Mouse (Mus musculus) heart, adult 2 months (tissue): ENCODE data around the gene Fyb. TPM values are rescaled to one million over a fixed set of nuclear protein-coding genes. Genes with fewer than 3 reads are reported as not detected.
A peak's percentile ranks its signal among the peaks of the same experiment; 100 is the strongest.
"Not testable (repeated sequence)": the region's sequence is repeated elsewhere in the genome, so short reads cannot be mapped to it uniquely, and the experiment has no call there.

Experiments used
- DNase-seq, 2 experiments: peaks; one replicate each; pipeline ENCODE4 v3.0.0; 2021
- H3K27ac ChIP-seq: fragments of 200-600 bp; 2 replicates; pipeline ENCODE4 v1.8.1; 2022
- H3K27me3 ChIP-seq: fragments of 200-500 bp; 2 replicates; pipeline ENCODE4 v1.6.1; 2012; ENCODE audit warnings: mild to moderate bottlenecking, low read length, inconsistent platforms, mixed read lengths; ENCODE audit not compliant: control insufficient read depth, insufficient read depth
- H3K36me3 ChIP-seq: fragments of 200-500 bp; 2 replicates; pipeline ENCODE4 v1.6.1; 2012; ENCODE audit warnings: low read length, inconsistent platforms; ENCODE audit not compliant: control insufficient read depth, insufficient read depth
- H3K4me1 ChIP-seq: fragments of 200-500 bp; 2 replicates; pipeline ENCODE4 v1.6.1; 2011; ENCODE audit warnings: low read length; ENCODE audit not compliant: control insufficient read depth, insufficient read depth
- H3K4me3 ChIP-seq: fragments of 200-600 bp; 2 replicates; pipeline ENCODE4 v1.8.1; 2022
- H3K79me2 ChIP-seq: fragments of 200-500 bp; replicated peaks from 2 replicates; pipeline ENCODE4 v1.6.1; 2012; ENCODE audit warnings: mild to moderate bottlenecking, inconsistent platforms, low read length, moderate library complexity, mixed read lengths; ENCODE audit not compliant: control insufficient read depth, insufficient read depth
- H3K9ac ChIP-seq: fragments of 200-500 bp; 2 replicates; pipeline ENCODE4 v1.6.1; 2012; ENCODE audit warnings: low read depth, mild to moderate bottlenecking, control low read depth, inconsistent platforms, low read length, mixed read lengths
- CTCF ChIP-seq: fragments of 200-600 bp; IDR thresholded peaks from 2 replicates; pipeline ENCODE4 v1.8.1; 2022; ENCODE audit warnings: antibody characterized with exemption, mild to moderate bottlenecking, moderate library complexity
- EP300 ChIP-seq: fragments of 200-500 bp; IDR thresholded peaks from 2 replicates; pipeline ENCODE4 v1.6.1; 2011; ENCODE audit warnings: low read depth, low read length, control low read depth; ENCODE audit not compliant: insufficient read depth
- POLR2A ChIP-seq: fragments of 200-500 bp; IDR thresholded peaks from 2 replicates; pipeline ENCODE4 v1.6.1; 2011; ENCODE audit warnings: mild to moderate bottlenecking, low read depth, low read length, control low read depth; ENCODE audit not compliant: insufficient read depth
- WGBS: fragments of 180-500 bp; shearing (Covaris S2); methylation state at CpG from one replicate; pipeline ENCODE4 v1.1.7; 2018; 5-methylcytosine and 5-hydroxymethylcytosine counted together
- intact Hi-C: fragments of 180-260 bp; cut with DNase I; formaldehyde crosslinking; loops from one replicate; pipeline ENCODE4 v1.15.1; 2025
- polyA plus RNA-seq: library from polyadenylated mRNA; depleted of rRNA; stranded (reverse); fragments of >200 nt; gene quantifications from 2 replicates; pipeline ENCODE4 v1.2.3, GENCODE M21; 2012
- total RNA-seq, 2 experiments: library from RNA; stranded (reverse); gene quantifications; 2 replicates each; pipeline ENCODE4 v1.2.3; 2021

Fyb gene
- total and polyA plus RNA-seq, 3 experiments = 4.1 to 45.7 (median 25.2) TPM

DNA sequence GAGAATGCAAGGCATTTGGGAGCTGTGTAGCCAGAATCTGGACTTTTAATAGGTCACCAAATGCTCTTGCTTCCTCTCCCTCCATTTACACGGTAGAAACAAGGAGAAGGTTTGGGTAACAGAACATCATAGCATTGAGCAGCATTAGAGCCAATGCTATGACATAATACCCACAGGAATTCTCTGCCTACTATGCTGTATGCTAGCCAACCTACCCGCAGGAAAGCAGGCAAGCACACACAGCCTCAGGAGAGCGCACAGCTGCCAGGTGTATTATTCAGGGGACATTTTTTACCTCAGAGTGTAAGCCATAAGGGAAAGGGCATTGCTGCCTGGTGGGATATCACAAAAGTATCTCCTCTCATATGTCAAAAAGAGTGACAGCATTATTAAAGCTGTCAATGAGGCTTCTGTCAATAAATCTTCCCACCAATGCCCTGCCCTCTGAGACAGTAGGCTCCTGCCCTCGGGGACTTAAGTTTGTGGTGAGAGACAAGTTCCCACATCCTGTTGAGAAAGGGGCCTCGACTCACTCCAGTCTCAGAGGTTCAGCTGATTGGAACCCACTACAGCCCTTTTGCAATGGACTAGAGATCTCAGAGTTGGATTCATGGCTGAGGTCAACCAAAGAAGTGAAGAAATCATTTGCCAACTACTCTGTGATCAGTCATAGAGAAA, 51.8 kb downstream of the Fyb start:
- H3K79me2 ChIP-seq = no peaks in the 10 kb centered on the region
- 27% methylated on average over 5 of the region's 5 CpGs for WGBS
- no peaks in the 10 kb centered on the region for H3K4me1 ChIP-seq
- H3K36me3 ChIP-seq = no peaks in the 10 kb centered on the region
- no peak for DNase-seq
- intact Hi-C loops = no loop called here
- H3K27me3 ChIP-seq = no peaks in the 10 kb centered on the region
- no peak for TF ChIP-seq EP300
- no peak for TF ChIP-seq POLR2A
- no peak for TF ChIP-seq CTCF
- H3K9ac ChIP-seq = no peak overlapping the region
- H3K27ac ChIP-seq = no peak overlapping the region
- H3K4me3 ChIP-seq = no peak overlapping the region

DNA sequence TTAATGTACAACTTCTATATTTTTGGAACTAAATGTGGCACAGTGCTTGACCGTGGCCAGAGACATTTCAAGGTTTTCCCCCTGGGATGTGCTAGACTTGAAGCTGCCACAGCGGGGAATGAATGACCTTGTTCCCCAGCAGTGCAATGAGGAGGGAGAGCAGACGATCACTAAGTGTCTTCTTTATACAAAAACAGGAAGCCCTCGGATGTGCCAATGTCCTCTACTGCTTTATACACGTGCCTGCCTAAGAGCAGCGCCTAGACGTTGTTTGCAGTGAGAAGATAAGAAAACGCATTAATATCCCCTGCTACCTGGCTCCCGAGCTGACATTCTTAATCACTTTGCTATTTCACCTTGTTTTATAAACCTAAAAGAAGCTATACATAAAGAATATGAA, 55.3 kb downstream of the Fyb start:
- Histone ChIP-seq H3K27ac (no peak overlapping the region), H3K36me3 (no peaks in the 10 kb centered on the region), H3K27me3 (no peaks in the 10 kb centered on the region), H3K79me2 (no peaks in the 10 kb centered on the region), H3K4me3 (no peak overlapping the region), H3K9ac (no peak overlapping the region), H3K4me1 (no peaks in the 10 kb centered on the region)
- no peak for DNase-seq
- 38% methylated on average over 9 of the region's 9 CpGs for WGBS
- intact Hi-C loops = no loop called here
- TF ChIP-seq EP300 (no peak), CTCF (no peak), POLR2A (no peak)

DNA sequence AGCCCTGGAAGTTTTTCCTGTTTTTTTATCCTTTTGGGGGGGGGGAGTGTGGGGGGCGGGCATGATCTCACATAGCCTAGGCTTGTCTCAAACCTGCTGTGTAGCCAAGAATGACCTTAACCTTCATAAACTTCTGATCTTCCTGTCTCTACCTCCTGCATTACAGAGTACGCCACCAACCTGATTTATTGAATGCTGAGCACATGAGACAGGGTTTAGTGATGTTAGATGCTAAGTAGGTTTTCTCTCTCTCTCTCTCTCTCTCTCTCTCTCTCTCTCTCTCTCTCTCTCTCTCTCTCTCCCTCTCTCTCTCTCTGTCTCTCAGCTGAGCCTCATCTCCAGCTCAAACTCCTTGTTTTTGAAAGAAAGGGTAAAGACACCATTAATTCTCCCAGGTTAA, 56.0 kb downstream of the Fyb start:
- Histone ChIP-seq H3K4me3 (no peak overlapping the region), H3K4me1 (no peaks in the 10 kb centered on the region), H3K27me3 (no peaks in the 10 kb centered on the region), H3K27ac (no peak overlapping the region), H3K79me2 (no peaks in the 10 kb centered on the region), H3K9ac (no peak overlapping the region), H3K36me3 (no peaks in the 10 kb centered on the region)
- TF ChIP-seq POLR2A = no peak
- no peak for TF ChIP-seq EP300
- TF ChIP-seq CTCF = no peak
- no peak for DNase-seq
- intact Hi-C loops = no loop called here
- 88% methylated on average over 2 of the region's 2 CpGs for WGBS

DNA sequence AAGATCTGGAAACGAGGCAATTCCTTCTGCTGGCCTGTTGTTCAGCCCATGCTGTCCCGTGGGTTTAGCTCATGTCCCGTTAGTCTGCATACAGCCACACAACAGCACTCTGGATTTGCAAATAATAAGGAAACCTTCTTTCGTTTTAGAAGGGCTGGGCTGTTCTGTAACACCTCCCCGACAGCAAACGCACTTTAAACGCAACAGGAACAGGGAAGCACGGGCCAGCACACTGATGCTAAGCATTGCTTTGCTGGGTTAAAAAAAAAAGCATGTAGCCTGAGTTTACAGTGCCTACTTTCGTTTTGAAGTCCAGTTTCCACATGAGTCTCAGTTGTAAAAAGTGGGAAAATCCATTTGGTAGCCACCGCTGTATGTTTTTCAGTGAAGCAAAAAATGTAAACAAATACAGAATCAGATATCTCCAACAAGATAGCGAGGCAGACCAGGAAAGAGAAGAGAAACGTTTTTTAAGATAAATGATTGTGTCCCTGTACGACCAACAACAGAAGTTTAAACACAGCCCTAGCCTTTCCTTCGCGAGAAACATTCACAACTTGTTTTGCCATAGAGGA, 56.6 kb downstream of the Fyb start:
- 34% methylated on average over 15 of the region's 15 CpGs for WGBS
- H3K9ac ChIP-seq = peak overlapping the region; percentile 49
- DNase-seq = no peak
- H3K4me1 ChIP-seq = no peaks in the 10 kb centered on the region
- no peak overlapping the region for H3K27ac ChIP-seq
- H3K27me3 ChIP-seq = no peaks in the 10 kb centered on the region
- TF ChIP-seq CTCF = no peak
- no peak for TF ChIP-seq POLR2A
- TF ChIP-seq EP300 = no peak
- intact Hi-C loops = no loop called here
- H3K4me3 ChIP-seq = peak overlapping the region; percentile 18; the same call in 1 of the 2 replicates
- H3K36me3 ChIP-seq = no peaks in the 10 kb centered on the region
- H3K79me2 ChIP-seq = no peaks in the 10 kb centered on the region

DNA sequence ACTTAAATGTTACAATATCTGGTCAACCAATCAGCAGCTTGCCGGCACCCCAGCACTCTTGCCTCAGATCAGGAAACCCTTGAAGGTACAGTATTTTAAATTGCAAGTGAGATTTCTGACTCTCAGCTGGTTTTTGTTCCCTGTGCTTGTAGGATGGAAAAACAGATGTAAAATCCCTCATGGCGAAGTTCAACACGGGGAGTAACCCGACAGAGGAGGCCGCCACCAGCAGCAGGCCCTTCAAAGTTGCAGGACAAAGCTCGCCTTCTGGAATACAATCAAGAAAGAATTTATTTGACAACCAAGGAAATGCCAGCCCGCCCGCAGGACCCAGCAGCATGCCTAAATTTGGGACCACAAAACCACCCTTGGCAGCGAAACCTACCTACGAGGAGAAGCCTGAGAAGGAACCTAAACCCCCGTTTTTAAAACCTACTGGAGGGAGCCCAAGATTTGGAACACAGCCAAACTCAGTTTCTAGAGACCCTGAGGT, 57.2 kb downstream of the Fyb start:
- intact Hi-C loops = no loop called here
- Histone ChIP-seq H3K27me3 (no peaks in the 10 kb centered on the region), H3K9ac (no peak overlapping the region), H3K4me1 (no peaks in the 10 kb centered on the region), H3K36me3 (no peaks in the 10 kb centered on the region), H3K27ac (no peak overlapping the region), H3K79me2 (no peaks in the 10 kb centered on the region), H3K4me3 (no peak overlapping the region)
- TF ChIP-seq POLR2A = no peak
- no peak for TF ChIP-seq EP300
- no peak for TF ChIP-seq CTCF
- WGBS = 72% methylated on average over 11 of the region's 11 CpGs
- peak; percentile 25 to 27 for DNase-seq

DNA sequence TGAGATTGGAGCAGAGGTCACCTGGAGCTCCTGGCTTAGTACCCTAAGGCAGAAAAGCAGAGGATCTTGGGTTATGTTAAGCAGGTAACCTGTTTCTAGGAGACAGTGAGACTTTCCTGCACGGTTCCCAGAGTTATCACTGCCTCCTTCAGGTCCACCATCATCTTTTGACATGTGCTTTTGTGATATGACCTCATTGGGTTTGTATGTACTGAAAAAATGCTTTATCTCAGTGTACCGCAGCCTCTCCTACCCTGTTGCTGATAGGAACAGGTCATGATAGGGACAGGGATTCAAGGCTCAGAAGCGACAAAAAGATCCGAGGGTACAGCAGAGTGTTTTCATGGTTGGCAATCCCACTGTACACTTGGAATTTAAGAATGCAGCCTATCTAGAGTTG, 62.0 kb downstream of the Fyb start:
- no peaks in the 10 kb centered on the region for H3K4me1 ChIP-seq
- no peak overlapping the region for H3K4me3 ChIP-seq
- intact Hi-C loops = no loop called here
- no peaks in the 10 kb centered on the region for H3K27me3 ChIP-seq
- no peak for DNase-seq
- 32% methylated on average over 4 of the region's 4 CpGs for WGBS
- TF ChIP-seq EP300 = no peak
- no peak for TF ChIP-seq CTCF
- TF ChIP-seq POLR2A = no peak
- no peaks in the 10 kb centered on the region for H3K36me3 ChIP-seq
- no peak overlapping the region for H3K27ac ChIP-seq
- H3K79me2 ChIP-seq = no peaks in the 10 kb centered on the region
- H3K9ac ChIP-seq = no peak overlapping the region

DNA sequence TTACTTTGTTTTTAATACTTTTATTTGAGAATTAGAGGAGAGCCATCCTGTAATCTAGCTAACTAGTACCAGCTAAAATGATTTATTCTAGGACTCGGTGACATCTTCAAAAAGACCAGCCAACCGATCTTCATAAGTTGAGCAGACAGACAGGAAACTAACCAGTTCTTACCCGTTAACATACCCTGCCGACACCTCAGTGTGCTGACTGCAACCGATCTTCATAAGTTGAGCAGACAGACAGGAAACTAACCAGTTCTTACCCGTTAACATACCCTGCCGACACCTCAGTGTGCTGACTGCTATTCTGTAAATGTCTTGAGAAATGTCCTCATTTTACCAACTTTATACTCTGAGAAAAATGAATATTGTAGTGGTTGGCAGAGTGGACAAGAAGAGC, 63.7 kb downstream of the Fyb start:
- intact Hi-C loops = not testable (repeated sequence)
- WGBS = 78% methylated on average over 7 of the region's 7 CpGs

More for the DNA sequence above, 63.7 kb downstream of the Fyb start:
- H3K4me3 ChIP-seq, H3K9ac ChIP-seq, H3K79me2 ChIP-seq, H3K4me1 ChIP-seq, H3K27ac ChIP-seq, H3K36me3 ChIP-seq, H3K27me3 ChIP-seq, DNase-seq: not testable (repeated sequence)
